Mouse (Mus musculus): Measurements from ENCODE around the gene Asic2. TPM values are rescaled to one million over a fixed set of nuclear protein-coding genes. Genes with fewer than 3 reads are reported as not detected.

Gene Asic2
- total and polyA plus RNA-seq, 3 experiments: not detected

DNA sequence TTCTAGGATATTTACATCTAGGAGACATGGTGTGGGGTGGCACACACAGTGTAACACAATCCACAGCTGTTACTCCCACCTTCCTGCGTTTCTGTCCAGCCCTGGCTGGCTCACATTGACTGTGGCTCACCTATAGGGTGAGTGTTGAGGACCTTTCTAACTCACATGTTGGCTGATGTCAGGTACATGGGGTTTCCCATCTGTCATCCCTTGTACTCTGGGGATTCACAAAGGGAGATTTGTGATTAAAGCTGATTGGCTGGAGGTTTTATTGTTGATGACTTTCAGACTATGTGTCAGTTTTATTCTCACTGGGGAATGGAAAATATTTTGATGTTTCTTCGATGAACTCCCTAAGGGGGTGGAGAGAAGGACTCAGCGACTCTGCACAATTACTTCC, 229.3 kb downstream of the Asic2 start:
- no peaks in the 10 kb centered on the region for H3K36me3 ChIP-seq (ENCODE audit: control insufficient read depth in 1 of 2, insufficient read depth in 2 of 2, low read length in 2 of 2)
- no peak overlapping the region for H3K27ac ChIP-seq (ENCODE audit: control insufficient read depth, low read depth, low read length)
- no peak overlapping the region for H3K9ac ChIP-seq (ENCODE audit: control insufficient read depth, low read depth, low read length, poor library complexity, severe bottlenecking)
- H3K4me1 ChIP-seq (ENCODE audit: control insufficient read depth in 1 of 2, insufficient read depth in 2 of 2, low read length in 2 of 2): no peaks in the 10 kb centered on the region
- H3K27me3 ChIP-seq (ENCODE audit: control insufficient read depth in 1 of 2, insufficient read depth in 2 of 2, low read length in 2 of 2): no peaks in the 10 kb centered on the region
- no peak for TF ChIP-seq EP300 (IDR thresholded peaks at IDR 0.05; ENCODE audit: low read depth in 1 of 2, low read length in 2 of 2)
- no peak for TF ChIP-seq MYC (IDR thresholded peaks at IDR 0.05; ENCODE audit: low read depth, low read length)
- TF ChIP-seq ZC3H11A (IDR thresholded peaks at IDR 0.05; ENCODE audit: low read depth, low read length): no peak
- no peak for DNase-seq (ENCODE audit: low read depth, low spot score)
- no peaks in the 10 kb centered on the region for H3K9me3 ChIP-seq (replicated peaks; ENCODE audit: insufficient read depth, low read length)
- H3K4me3 ChIP-seq (ENCODE audit: control insufficient read depth in 1 of 2, insufficient read depth in 1 of 2, low read depth in 2 of 2, low read length in 2 of 2): no peak overlapping the region
- no peaks in the 10 kb centered on the region for H3K79me2 ChIP-seq (ENCODE audit: control insufficient read depth, insufficient read depth, low read length, poor library complexity)

- no peak for DNase-seq (ENCODE audit: low read depth, low spot score)
- H3K9me3 ChIP-seq (replicated peaks; ENCODE audit: insufficient read depth, low read length): no peaks in the 10 kb centered on the region
- H3K79me2 ChIP-seq (ENCODE audit: control insufficient read depth, insufficient read depth, low read length, poor library complexity): no peaks in the 10 kb centered on the region
- no peaks in the 10 kb centered on the region for H3K4me1 ChIP-seq (ENCODE audit: control insufficient read depth in 1 of 2, insufficient read depth in 2 of 2, low read length in 2 of 2)
- no peaks in the 10 kb centered on the region for H3K27me3 ChIP-seq (ENCODE audit: control insufficient read depth in 1 of 2, insufficient read depth in 2 of 2, low read length in 2 of 2)
- no peak overlapping the region for H3K9ac ChIP-seq (ENCODE audit: control insufficient read depth, low read depth, low read length, poor library complexity, severe bottlenecking)
- H3K27ac ChIP-seq (ENCODE audit: control insufficient read depth, low read depth, low read length): no peak overlapping the region
- no peaks in the 10 kb centered on the region for H3K36me3 ChIP-seq (ENCODE audit: control insufficient read depth in 1 of 2, insufficient read depth in 2 of 2, low read length in 2 of 2)
- no peak overlapping the region for H3K4me3 ChIP-seq (ENCODE audit: control insufficient read depth in 1 of 2, insufficient read depth in 1 of 2, low read depth in 2 of 2, low read length in 2 of 2)
- no peak for TF ChIP-seq RCOR1 (IDR thresholded peaks at IDR 0.05; ENCODE audit: low read depth, low read length)
- TF ChIP-seq ETS1 (IDR thresholded peaks at IDR 0.05; ENCODE audit: low read depth, low read length): no peak
- TF ChIP-seq CTCF (IDR thresholded peaks at IDR 0.05 in 2 of 3, conservative IDR thresholded peaks at IDR 0.05 in 1 of 3; ENCODE audit: control insufficient read depth in 1 of 3, insufficient read depth in 1 of 3, low read depth in 2 of 3, low read length in 3 of 3, poor library complexity in 1 of 3, severe bottlenecking in 1 of 3): no peak
- no peak for TF ChIP-seq KAT2A (conservative IDR thresholded peaks at IDR 0.05; ENCODE audit: low read depth, low read length)
- TF ChIP-seq MYB (IDR thresholded peaks at IDR 0.05; ENCODE audit: low read depth, low read length): no peak
- no peak for TF ChIP-seq MAFK (IDR thresholded peaks at IDR 0.05; ENCODE audit: borderline replicate concordance, low read depth, low read length)
- no peak for TF ChIP-seq GATA1 (IDR thresholded peaks at IDR 0.05; ENCODE audit: low read depth, low read length)
- no peak for TF ChIP-seq EP300 (IDR thresholded peaks at IDR 0.05; ENCODE audit: low read depth in 1 of 2, low read length in 2 of 2)
- TF ChIP-seq NRF1 (IDR thresholded peaks at IDR 0.05; ENCODE audit: insufficient read depth, low read depth, low read length, poor library complexity, severe bottlenecking): no peak
- no peak for TF ChIP-seq SIN3A (IDR thresholded peaks at IDR 0.05; ENCODE audit: low read length)
- TF ChIP-seq CHD1 (IDR thresholded peaks at IDR 0.05; ENCODE audit: low read depth, low read length): no peak
- TF ChIP-seq TBP (IDR thresholded peaks at IDR 0.05; ENCODE audit: low read depth, low read length): no peak
These were observed 230.5 kb downstream of the Asic2 start for GRCm38 (mm10) chr11:81737777-81738176.

- Histone ChIP-seq H3K27me3 (ENCODE audit: control insufficient read depth in 1 of 2, insufficient read depth in 2 of 2, low read length in 2 of 2) (no peaks in the 10 kb centered on the region), H3K9ac (ENCODE audit: control insufficient read depth, low read depth, low read length, poor library complexity, severe bottlenecking) (no peak overlapping the region), H3K9me3 (replicated peaks; ENCODE audit: insufficient read depth, low read length) (no peaks in the 10 kb centered on the region), H3K4me3 (ENCODE audit: control insufficient read depth in 1 of 2, insufficient read depth in 1 of 2, low read depth in 2 of 2, low read length in 2 of 2) (no peak overlapping the region), H3K79me2 (ENCODE audit: control insufficient read depth, insufficient read depth, low read length, poor library complexity) (no peaks in the 10 kb centered on the region), H3K36me3 (ENCODE audit: control insufficient read depth in 1 of 2, insufficient read depth in 2 of 2, low read length in 2 of 2) (no peaks in the 10 kb centered on the region), H3K27ac (ENCODE audit: control insufficient read depth, low read depth, low read length) (no peak overlapping the region), H3K4me1 (ENCODE audit: control insufficient read depth in 1 of 2, insufficient read depth in 2 of 2, low read length in 2 of 2) (no peaks in the 10 kb centered on the region)
- DNase-seq (ENCODE audit: low read depth, low spot score): no peak
- TF ChIP-seq UBTF (IDR thresholded peaks at IDR 0.05; ENCODE audit: borderline replicate concordance, insufficient read depth, low read depth, low read length): no peak
- TF ChIP-seq ZKSCAN1 (IDR thresholded peaks at IDR 0.05; ENCODE audit: low read depth, low read length): no peak
- TF ChIP-seq TAL1 (IDR thresholded peaks at IDR 0.05; ENCODE audit: low read length): no peak
- no peak for TF ChIP-seq POLR2AphosphoS2 (IDR thresholded peaks at IDR 0.05; ENCODE audit: low read length)
- no peak for TF ChIP-seq TCF12 (IDR thresholded peaks at IDR 0.05; ENCODE audit: low read depth, low read length)
- no peak for TF ChIP-seq NRF1 (IDR thresholded peaks at IDR 0.05; ENCODE audit: insufficient read depth, low read depth, low read length, poor library complexity, severe bottlenecking)
- TF ChIP-seq CHD2 (IDR thresholded peaks at IDR 0.05; ENCODE audit: low read length): no peak
- no peak for TF ChIP-seq MYC (IDR thresholded peaks at IDR 0.05; ENCODE audit: low read depth, low read length)
- no peak for TF ChIP-seq NELFE (IDR thresholded peaks at IDR 0.05; ENCODE audit: low read depth, low read length)
- TF ChIP-seq JUND (IDR thresholded peaks at IDR 0.05; ENCODE audit: low read depth, low read length): no peak
- TF ChIP-seq ETS1 (IDR thresholded peaks at IDR 0.05; ENCODE audit: low read depth, low read length): no peak
- TF ChIP-seq SIN3A (IDR thresholded peaks at IDR 0.05; ENCODE audit: low read length): no peak
- TF ChIP-seq ZNF384 (IDR thresholded peaks at IDR 0.05; ENCODE audit: low read depth, low read length): no peak
- TF ChIP-seq MAX (IDR thresholded peaks at IDR 0.05; ENCODE audit: low read length): no peak
- no peak for TF ChIP-seq EP300 (IDR thresholded peaks at IDR 0.05; ENCODE audit: low read depth in 1 of 2, low read length in 2 of 2)
- TF ChIP-seq SMC3 (IDR thresholded peaks at IDR 0.05; ENCODE audit: low read depth, low read length): no peak
- no peak for TF ChIP-seq MYB (IDR thresholded peaks at IDR 0.05; ENCODE audit: low read depth, low read length)
- no peak for TF ChIP-seq MEF2A (IDR thresholded peaks at IDR 0.05; ENCODE audit: extremely low read depth, insufficient replicate concordance, low read depth, low read length, poor library complexity, severe bottlenecking)
These were observed 246.2 kb downstream of the Asic2 start for GRCm38 (mm10) chr11:81722071-81722470.
